Mouse (Mus musculus) adrenal gland, postnatal 10 days (tissue): Measurements from ENCODE around the gene Gm6685. TPM values are rescaled to one million over a fixed set of nuclear protein-coding genes. Genes with fewer than 3 reads are reported as not detected.
A peak's percentile ranks its signal among the peaks of the same experiment; 100 is the strongest.
"Not testable (repeated sequence)": the region's sequence is repeated elsewhere in the genome, so short reads cannot be mapped to it uniquely, and the experiment has no call there.

Experiments used
- DNase-seq: peaks from one replicate; pipeline ENCODE4 v3.0.0; 2021; ENCODE audit warnings: mixed read lengths
- long read RNA-seq, 2 experiments: library from polyadenylated mRNA; stranded (forward); transcript quantifications; one replicate each; pipeline ENCODE4 v2.0.0; 2021
- total RNA-seq, 2 experiments: library from RNA; stranded (reverse); gene quantifications; 2 replicates each; pipeline ENCODE4 v1.2.3; 2021

Gene Gm6685
- 1 to 10 TPM; 4.2 to 7.3 TPM for total RNA-seq
- long read RNA-seq, experiment 1, result 0 reads
- long read RNA-seq, experiment 2, result 0 reads

GRCm38 (mm10) chr11:28339224-28340150 lies at the start of gene Gm6685:
Gm6685 (minus strand) TSS chr11:28339867.
- not testable (repeated sequence) for DNase-seq

- no peak for DNase-seq
Measured at GRCm38 (mm10) chr11:28375891-28376290, 36.2 kb upstream of the Gm6685 start.

- no peak for DNase-seq
Measured at GRCm38 (mm10) chr11:28374636-28375035, 35.0 kb upstream of the Gm6685 start.

- DNase-seq, result not testable (repeated sequence)
Measured at GRCm38 (mm10) chr11:28371381-28371780, 31.7 kb upstream of the Gm6685 start.

- DNase-seq, result no peak
Measured at GRCm38 (mm10) chr11:28365929-28366244, 26.2 kb upstream of the Gm6685 start.

GRCm38 (mm10) chr11:28365209-28365928 lies 25.7 kb upstream of the Gm6685 start:
- peak; percentile 91 for DNase-seq

GRCm38 (mm10) chr11:28343465-28343864 lies 3.8 kb upstream of the Gm6685 start:
- peak; percentile 2 for DNase-seq

GRCm38 (mm10) chr11:28341887-28342286 lies 2.2 kb upstream of the Gm6685 start:
- DNase-seq, result no peak

GRCm38 (mm10) chr11:28327878-28328277 lies 11.8 kb downstream of the Gm6685 start:
- DNase-seq, result no peak

- DNase-seq, result peak; percentile 3
Measured at GRCm38 (mm10) chr11:28313396-28313795, 26.3 kb downstream of the Gm6685 start.

- no peak for DNase-seq
Measured at GRCm38 (mm10) chr11:28307723-28308122, 31.9 kb downstream of the Gm6685 start.

GRCm38 (mm10) chr11:28290440-28290839 lies 49.2 kb downstream of the Gm6685 start:
- no peak for DNase-seq

Other genes starting within 250 kb of the Gm6685 start
- gene Ccdc85a, start 244.5 kb upstream of the Gm6685 start, total RNA-seq, result 1 to 10 TPM; 6.7 to 7.6 TPM